Mouse (Mus musculus) frontal cortex, adult (tissue): ENCODE data around the gene Dnah3.

Experiments used
- ATAC-seq: cut with Nextera tagmentation; 2 replicates; pipeline ENCODE4 v1.9.2; 2017; ENCODE audit warnings: mild to moderate bottlenecking, moderate library complexity, mixed read lengths; ENCODE audit not compliant: low TSS enrichment

Dnah3 gene

DNA sequence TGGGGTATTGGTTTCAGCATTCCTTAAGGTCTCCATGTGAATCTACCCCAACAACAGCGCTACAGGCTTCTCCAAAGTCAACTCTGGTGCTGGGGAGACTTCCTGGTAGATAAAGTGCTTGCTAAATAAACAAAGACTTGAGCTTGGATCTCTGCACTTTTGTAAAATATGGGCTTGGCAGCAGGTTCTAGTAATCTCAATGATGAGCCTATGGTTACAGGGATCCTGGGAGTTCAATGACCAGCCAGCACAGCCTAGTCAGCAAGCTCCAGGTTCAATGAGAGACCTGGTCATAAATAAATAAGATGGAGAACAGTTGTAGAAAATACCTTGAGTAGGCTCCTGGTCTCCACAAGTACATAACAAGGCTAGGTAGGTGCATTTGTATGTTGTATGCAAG, 141.0 kb downstream of the Dnah3 start:
- ATAC-seq, result no peak

DNA sequence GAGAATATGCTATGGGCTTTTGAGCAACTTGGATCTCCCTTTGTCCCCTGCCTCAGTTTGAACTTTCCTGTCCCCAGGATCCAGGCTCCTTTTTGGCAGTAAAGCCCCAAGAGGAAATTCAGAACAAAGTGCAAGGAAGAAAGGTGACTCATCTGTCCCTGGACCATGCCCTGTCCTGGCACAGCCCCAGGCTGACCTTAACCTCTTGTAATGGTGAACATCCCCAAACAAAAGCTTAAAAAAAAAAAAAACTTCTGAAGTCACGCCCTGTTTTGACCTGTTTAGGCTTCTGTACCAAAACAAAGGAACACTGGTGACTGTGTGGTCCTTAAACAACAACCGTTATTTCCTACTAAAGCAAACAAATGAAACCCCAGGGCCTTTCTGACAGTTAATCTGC, 153.5 kb downstream of the Dnah3 start:
- no peak for ATAC-seq

DNA sequence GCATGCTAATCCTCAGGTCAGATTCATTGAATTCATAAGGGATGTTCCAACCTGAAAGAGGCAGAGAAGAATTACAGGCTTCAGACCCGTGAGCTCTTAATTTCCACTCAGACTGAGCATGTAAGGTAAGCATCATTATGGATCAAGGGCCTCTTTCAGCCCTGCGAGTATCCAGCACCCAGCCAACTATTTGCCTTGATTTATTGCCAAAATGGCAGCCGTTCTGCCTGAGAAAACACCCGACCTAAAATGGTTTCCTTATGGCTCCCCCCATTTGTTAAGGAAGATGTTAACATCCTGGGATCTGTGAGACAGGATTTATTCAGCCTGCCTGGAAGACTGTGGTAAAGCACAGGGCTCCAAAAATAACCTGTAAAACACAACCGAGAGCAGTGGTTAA, 158.0 kb downstream of the Dnah3 start:
- no peak for ATAC-seq

DNA sequence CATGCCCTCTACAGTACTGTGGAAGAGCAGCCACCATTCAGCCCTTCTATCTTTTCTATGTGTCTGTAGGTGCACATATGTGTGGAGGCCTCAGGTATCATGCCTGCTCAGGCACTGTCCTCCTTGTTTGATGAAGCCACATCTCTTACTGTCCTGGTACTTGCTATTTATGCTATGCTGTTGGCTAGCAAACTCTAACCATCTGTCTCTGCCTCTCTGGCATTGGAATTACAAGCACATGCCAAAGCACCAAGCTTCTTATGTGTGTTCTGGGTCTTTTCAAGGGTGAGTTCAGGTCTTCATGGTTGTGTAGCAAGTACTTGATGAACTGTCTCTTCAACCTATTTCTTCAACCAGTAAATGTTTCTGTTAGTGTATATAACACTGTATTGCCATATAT, 158.8 kb downstream of the Dnah3 start:
- no peak for ATAC-seq

DNA sequence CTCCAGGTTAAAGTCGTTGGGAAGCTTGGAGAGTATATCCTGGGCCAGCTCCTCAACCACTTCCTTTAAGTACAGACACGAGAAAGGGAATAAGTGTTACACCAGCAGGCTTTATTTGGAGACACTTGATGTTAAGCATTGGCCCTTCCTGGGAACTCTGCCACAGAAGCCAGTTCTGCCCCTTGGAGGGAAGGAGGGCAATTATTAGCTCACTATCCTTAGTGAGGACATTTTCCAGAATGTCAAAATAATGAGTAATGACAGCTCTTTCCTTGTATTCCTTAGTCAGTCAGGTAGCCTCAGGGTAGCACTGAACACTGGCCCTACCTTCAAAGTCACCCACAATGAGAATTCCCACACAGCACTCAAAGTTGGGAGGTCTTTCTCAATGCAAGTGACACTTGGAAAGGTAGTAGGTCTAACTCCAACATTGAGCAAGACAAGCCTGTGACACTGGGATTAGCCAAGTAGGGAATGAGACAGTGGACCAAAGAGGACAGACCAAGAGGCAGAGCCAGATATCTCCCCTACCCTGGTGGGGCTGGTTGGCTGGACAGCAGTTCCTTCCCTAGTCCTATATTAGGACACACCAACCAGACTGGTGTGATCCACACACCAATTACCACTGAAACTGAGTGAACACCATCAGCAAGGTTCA, 166.2 kb downstream of the Dnah3 start:
- ATAC-seq, result no peak

DNA sequence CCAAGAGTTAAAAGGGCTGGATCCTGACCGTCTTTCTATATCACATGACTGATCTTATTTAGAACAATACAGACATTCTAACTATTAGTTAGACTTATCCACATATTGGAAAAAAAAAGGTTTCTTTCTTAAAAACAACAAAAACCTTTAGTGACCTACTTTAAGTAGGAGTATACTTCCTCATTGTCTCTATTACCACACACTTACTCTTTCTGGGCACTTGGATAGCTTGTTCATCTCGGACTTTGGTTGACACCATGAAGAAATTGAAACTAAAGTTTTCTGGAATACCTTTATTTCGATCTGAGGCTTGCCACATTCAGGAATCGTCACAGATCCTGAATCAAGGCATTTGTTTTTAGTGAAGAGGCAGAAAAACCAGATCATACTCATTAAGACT, 174.0 kb downstream of the Dnah3 start:
- ATAC-seq, result no peak

DNA sequence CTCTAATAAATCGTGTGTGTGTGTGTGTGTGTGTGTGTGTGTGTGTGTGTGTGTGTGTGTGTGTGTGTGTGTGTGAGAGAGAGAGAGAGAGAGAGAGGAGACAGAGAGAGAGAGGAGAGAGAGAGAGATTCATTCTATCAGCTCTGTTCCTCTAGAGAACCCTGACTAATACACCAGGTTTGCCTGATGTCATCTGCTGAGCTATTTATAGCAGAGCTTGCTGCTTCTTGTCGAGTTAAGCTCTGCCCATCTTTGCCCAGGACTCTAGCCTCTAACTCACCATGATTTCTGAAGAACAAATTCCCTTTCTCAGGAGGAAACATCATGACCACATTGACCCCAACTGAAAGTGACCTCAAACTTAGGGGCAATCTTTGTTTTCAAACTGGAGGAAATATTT, 174.6 kb downstream of the Dnah3 start:
- peak; percentile 44; the same call in 1 of the 2 replicates for ATAC-seq

DNA sequence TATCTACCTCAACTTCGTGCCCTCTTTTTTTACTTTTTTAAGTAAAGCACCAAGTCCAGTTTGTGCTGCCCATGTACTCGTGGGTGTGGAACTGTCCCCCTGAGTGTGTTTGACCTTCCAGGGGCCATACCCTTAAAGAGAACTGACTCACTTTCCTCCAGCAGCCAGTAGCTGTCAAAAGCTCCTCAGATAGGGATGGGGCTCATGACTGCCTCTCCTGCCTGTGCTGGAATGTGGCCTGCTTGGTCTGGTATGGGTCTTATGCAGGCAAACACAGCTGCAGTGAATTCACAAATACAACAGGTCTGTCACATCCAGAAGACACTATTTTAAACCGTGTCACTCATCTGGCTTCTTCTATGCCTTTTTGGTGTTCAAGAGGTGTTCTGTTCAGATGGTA, 183.4 kb downstream of the Dnah3 start:
- ATAC-seq, result no peak

DNA sequence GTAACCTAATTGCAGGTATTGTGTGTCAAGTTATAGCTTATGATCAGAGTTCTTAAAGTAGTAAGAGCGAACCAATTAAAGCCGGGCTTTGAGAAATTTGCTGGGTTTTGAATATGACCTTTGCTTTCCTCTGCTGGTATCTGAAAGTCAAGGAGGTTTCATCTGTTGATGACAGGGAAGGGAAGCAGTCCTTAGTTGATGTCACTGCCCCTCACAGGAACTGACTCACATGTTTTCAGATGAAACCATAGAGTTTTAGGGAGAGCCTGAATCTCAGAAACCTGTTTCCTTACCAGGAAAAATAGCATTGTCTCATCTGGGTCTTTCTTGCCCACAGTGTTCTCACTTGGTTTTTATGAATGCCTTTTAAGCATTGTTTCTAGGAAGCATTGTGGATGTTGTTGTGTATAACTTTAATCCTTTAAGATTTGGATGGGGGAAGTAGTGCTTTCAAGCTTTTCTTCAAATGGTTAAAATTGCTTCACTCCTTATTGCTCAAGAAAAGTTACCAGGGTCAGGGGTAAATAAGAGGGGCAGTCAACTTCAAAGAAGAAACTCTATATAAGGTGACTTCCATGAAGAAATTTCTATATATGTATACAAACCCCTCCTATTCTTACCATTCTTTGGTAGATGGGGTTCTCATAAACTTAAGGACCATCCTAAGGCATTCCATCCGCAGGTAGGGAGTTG, 188.4 kb downstream of the Dnah3 start:
- ATAC-seq, result no peak

DNA sequence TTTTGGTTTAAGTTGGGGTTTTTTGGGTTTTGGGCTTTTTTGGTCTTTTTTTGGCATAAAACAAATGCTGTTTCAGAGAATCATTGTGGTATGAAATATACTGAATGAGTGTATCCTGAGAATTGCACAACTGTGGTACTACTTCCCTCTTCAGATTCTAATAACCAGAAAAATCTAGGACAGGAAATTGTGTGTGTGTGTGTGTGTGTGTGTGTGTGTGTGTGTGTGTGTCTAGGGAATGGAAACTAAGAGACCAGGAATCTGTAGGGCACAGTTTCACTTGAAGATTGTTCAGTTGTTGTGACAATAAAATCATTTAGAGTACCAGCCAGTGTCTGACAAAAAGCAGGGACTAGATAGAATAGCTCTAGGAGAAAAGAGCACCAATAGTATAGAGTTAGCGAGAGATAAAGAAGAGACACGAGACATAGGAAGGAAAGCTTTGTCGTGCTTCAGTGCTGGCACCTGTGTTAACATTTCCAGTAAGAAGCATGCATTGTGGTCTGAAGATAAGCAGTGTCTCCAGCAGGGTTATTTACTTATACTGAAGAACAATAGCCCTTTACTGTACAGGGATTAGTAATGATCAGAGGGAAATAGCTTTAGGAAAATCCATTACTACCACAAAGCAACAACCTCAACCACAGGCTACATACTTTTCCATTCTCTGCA, 195.6 kb downstream of the Dnah3 start:
- no peak for ATAC-seq

DNA sequence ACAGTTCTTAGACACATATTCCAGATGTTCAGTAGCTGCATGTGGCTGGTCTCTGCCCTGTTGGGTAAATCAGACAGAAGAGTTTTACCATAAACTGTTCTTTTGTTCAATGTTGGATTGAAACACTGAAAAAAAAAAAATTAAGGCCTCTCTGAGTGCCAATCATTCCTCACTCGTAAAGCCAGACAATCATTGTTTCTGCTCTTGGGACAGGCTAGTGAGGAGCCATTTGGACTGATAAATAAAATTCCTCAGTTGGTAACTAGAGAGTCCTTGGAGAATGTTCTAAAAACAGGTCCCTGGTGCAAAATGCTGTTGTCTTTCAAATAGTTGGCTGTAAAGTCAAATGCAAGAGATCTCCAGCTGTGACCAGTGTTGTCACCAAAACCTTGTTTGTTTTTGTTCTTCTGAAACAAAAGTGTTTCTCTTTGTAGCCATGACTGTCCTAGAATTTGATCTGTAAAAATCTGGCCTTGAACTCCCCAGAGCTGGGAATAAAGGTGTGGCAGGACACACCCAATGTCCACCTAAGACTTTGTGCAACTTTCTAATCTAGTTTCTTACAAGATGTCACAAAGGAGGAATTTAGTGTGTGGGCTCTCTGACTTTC, 196.7 kb downstream of the Dnah3 start:
- ATAC-seq, result no peak

DNA sequence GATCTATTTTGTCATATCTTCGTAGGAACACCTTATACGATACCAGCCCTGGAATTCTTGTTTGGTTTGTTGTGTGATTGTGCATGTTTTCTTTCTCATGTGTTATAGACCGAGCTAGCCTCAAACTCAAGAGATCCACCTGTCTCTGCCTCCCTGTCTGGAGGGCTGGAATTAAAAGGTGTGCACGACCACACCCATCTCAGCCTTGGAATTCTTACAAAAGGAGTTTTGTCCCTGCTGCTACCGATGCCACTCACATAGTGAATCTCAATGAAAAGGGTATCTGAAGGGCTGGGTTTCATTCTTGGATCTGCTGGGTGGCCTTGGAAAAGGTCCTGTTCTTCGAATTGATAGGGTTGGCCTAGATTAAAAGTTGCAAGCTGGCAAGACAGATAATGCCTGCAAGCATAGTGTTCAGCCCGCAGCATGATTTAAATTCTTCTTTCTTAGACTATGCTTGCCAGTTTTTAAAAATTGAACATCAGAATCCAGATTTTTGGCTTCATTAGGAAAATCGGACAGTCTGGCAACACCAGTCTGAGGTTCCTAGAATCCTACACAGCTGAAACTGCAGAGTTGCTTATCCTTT, 197.5 kb downstream of the Dnah3 start:
- ATAC-seq, result no peak

DNA sequence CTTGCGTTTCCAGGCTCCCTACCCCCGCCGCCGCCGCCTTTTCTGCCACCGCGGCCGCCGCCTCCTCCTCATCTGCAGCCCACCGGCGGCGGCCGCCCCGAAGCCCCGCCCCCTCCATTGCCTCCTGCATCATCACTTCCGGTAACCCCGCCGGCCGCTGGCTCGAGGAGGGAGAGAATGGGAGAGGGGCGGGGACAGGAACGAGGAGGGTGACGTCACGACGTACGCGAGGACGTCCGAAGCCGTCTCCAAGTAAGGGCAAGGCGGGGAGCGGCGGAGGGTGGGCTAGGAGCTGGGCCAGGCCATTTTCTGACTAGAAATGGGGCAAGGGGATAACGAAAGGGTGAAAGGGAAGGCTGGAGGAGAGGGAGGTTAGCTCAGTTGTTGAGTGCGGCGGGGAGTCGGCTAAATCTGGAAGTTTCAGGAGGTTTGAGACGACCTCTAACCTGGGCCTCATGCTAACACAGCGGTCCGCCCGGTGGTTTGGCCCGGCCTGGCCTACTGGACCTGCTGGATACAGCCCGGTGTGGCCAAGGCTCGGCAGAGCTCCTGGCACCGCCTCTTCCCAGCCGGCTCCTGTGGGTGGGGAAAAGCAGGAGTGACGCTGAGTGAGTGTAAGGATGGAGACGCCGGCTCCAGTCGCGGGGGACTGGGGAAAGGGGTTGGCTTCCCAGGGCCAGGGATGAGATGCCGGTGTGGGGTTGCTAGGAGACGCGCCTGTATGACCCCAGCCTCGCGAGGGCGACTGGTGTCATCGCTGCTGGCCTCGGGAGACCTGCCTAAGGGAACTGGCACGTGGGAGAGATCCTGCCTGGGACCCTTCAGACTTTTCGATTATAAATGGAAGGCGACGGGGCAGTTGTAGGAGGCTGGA, 199.2 kb downstream of the Dnah3 start, which contains the start of the genes Lyrm1 and Dcun1d3:
Gene Lyrm1 (plus strand): TSS at position 223 of the 874 bp plus-strand sequence.
Gene Dcun1d3 (minus strand): TSS at position 660 of the 874 bp plus-strand sequence.
- peak; percentile 97 for ATAC-seq

DNA sequence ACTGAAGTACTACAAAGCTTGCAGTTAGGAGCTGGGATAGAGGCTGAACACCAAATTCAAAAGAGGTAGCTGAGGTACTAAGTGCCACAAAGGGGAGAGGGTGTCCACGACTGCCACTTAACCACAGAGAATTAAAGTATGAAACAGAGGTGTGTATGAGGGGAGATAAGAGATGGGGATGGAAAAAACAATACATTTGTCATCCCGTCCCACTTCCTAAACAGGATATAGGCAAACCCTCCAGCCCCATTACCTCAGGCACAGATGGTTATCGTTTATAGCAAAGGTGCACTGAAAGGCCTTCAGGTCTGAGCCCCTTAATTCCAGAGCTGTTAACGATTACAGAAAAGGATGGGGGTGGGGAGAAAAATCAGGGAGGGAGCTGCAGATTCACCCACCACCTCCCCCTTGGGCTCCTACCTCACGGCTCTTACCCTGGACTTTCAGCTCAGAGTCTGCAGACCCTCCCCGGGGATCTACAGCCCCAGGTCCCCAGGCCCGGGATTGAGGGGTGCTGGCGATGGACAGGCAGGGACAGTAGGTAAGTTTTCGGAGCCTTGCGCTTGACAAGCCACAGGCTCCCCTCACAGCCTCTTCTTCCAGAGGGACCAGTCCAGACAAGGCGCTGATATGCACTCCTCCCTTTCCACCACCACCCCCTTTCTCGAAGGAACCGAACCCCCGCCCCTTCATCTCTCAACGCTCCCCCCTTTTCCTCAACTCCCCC, 200.1 kb downstream of the Dnah3 start:
- ATAC-seq, result peak; percentile 17; the same call in 1 of the 2 replicates

DNA sequence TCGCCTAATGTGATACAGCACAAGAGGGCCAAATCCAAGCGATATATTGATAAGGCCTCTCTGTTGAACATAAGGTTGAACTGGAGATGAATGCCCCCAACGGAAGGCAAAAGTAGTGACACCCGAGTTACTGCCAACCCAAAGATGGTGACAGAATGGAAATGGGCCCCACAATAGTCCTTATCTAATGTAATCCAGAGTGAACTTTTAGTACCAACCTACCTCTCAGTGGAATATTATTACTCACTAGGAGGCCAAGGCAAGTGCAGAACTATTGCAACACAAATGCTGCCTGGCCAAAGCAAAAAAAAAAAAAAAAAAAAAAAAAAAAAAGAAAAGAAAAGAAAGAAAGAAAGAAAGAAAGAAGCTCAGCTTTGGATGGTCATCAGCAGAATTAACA, 202.3 kb downstream of the Dnah3 start:
- no peak for ATAC-seq

DNA sequence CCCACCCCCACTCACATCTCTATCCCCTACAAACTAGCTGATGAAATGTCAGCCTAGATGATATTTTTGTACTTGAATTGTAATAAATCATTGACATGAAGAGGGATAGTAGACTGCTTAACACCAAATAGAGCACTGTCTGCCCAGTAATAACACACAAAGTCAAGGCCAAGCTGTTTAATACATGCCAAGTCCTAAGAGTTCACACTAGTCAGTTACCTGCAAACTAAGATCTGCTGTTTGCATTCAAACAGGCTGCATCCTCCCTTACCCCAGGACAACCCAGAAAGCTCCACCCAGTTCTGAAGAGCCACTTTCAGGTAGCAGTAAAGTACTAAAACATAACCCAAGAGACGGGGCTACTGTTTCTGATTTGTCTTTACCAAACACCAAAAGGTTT, 202.9 kb downstream of the Dnah3 start:
- no peak for ATAC-seq

DNA sequence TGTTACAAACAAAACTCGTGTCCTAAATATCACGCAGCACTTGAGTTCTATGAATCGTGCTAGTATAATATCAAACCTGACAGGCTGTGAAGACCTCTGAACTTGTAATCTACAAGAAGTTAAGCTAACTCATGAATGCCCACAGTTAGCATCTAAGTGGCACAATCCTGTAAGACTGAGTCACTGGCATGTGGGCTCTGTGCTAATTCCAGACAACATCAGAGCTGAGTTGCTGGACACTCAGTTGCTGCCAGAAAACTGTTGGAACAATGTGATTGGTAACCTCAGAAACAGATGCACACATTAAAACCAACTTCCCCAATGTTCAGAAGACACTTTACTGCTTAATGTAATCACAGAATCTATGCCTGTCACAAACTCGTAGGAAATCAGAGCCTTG, 207.2 kb downstream of the Dnah3 start:
- ATAC-seq, result no peak

DNA sequence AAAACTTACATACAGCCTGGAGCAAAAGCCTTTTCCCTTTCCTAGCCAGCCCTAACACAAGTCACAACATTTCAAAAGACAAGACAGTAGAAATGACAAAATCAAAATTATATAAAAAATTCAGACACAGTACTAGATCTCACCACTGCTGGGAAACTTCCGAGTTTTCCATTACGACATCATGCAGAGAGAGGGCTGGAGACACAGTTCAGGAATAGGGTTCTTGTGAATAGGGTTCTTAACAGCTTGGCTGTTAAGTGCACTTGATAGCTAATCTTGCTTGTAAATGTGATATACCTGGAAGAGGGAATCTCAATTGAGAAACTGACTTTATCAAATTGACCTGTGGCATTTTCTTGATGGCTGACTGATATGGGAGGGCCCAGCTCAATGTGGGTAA, 213.9 kb downstream of the Dnah3 start:
- ATAC-seq, result no peak

DNA sequence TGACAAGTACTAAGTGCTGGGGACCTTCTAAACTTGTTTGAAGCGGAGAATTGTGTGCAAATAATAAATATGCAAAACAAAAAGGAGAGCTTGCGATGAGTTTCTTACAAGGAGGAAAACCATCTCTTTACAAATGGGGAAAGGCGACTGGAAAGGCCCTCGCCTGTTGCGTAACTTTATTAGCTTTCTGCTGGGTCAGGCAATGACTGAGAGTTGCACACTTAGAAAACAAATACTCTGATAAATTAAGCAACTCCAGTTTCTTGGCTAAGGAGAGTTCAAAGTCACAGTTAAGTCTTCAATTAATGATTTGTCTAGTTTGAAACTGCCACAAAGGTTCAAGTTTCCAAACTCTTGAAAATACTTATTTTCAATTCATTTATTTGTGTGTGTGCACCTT, 214.7 kb downstream of the Dnah3 start:
- ATAC-seq, result no peak

DNA sequence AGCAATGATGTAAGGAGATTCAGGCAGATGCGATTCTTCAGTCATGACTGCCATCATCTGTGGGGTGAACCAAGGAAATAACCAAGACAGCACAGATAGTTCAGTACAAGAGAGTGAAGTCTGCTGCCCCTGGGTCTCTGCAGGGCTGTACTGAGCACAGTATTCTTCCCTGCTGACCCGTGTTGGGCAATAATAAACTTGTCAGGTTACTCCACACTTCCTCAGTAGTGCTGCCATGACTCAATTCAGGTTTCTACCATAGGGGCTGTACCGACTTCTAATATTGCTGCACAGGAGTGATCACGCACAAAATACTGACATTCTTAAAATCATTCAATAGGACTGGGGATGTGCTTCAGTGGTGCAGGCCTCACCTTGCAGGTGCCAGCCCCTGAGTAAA, 215.9 kb downstream of the Dnah3 start:
- no peak for ATAC-seq
